Mouse (Mus musculus) neural tube, embryonic 12.5 days (tissue): ENCODE results near the gene Sh2d6. TPM values are rescaled to one million over a fixed set of nuclear protein-coding genes. Genes with fewer than 3 reads are reported as not detected.

Source experiments
- ATAC-seq: fragments of 200-750 bp; cut with Nextera tagmentation; 2 replicates; pipeline ENCODE4 v1.8.0; 2017; ENCODE audit warnings: low read depth, mild to moderate bottlenecking, moderate TSS enrichment, moderate library complexity; ENCODE audit not compliant: low FRiP score
- H3K27ac ChIP-seq: fragments of 300-500 bp; sonication (generic); 2 replicates; pipeline ENCODE4 v1.5.1; 2016
- H3K27me3 ChIP-seq: fragments of 300-500 bp; sonication (generic); replicated peaks from 2 replicates; pipeline ENCODE4 v1.6.1; 2016; ENCODE audit warnings: mild to moderate bottlenecking
- H3K36me3 ChIP-seq: fragments of 300-500 bp; sonication (generic); 2 replicates; pipeline ENCODE4 v1.6.1; 2016; ENCODE audit warnings: mild to moderate bottlenecking
- H3K4me1 ChIP-seq: fragments of 300-500 bp; sonication (generic); 2 replicates; pipeline ENCODE4 v1.6.1; 2016
- H3K4me2 ChIP-seq: fragments of 300-500 bp; sonication (generic); replicated peaks from 2 replicates; pipeline ENCODE4 v1.6.1; 2016; ENCODE audit warnings: mild to moderate bottlenecking
- H3K4me3 ChIP-seq: fragments of 300-500 bp; sonication (generic); 2 replicates; pipeline ENCODE4 v1.5.1; 2016
- H3K9ac ChIP-seq: fragments of 300-500 bp; sonication (generic); 2 replicates; pipeline ENCODE4 v1.6.1; 2016; ENCODE audit warnings: mild to moderate bottlenecking
- H3K9me3 ChIP-seq: fragments of 300-500 bp; sonication (generic); 2 replicates; pipeline ENCODE4 v1.6.1; 2016; ENCODE audit warnings: mild to moderate bottlenecking
- WGBS: fragments of 180-500 bp; shearing (Covaris S2); methylation state at CpG from one replicate; pipeline ENCODE4 v1.1.7; 2016; 5-methylcytosine and 5-hydroxymethylcytosine counted together
- polyA plus RNA-seq: library from polyadenylated mRNA; unstranded; fragments of >200 nt; fragmentation: Nextera tagmentation; extraction: Ambion mirVana; gene quantifications from 2 replicates; pipeline ENCODE4 v1.2.1, GENCODE M21; 2016

The Sh2d6 gene
- polyA plus RNA-seq, 1 experiment from 2014 or later, result 0.34 TPM

GRCm38 (mm10) chr6:72515644-72516043, 5.9 kb downstream of the Sh2d6 start:
- Histone ChIP-seq H3K9ac (no peak overlapping the region), H3K4me2 (no peak overlapping the region), H3K36me3 (no peaks in the 10 kb centered on the region), H3K27ac (no peak overlapping the region), H3K4me3 (no peak overlapping the region), H3K27me3 (no peaks in the 10 kb centered on the region), H3K9me3 (no peaks in the 10 kb centered on the region), H3K4me1 (peaks cover 43% of the 10 kb centered on the region)
- 96% methylated on average over 6 of the region's 6 CpGs for WGBS
- ATAC-seq, result no peak

GRCm38 (mm10) chr6:72513071-72513440, 8.5 kb downstream of the Sh2d6 start:
- no peak for ATAC-seq
- WGBS, result 32% methylated on average over 7 of the region's 7 CpGs
- H3K27ac ChIP-seq, result peak overlapping the region; percentile 81
- no peaks in the 10 kb centered on the region for H3K36me3 ChIP-seq
- peak overlapping the region; percentile 23; the same call in 1 of the 2 replicates for H3K9ac ChIP-seq
- no peak overlapping the region for H3K4me3 ChIP-seq
- peaks cover 21% of the 10 kb centered on the region for H3K4me1 ChIP-seq
- H3K4me2 ChIP-seq, result peak overlapping the region; percentile 59
- no peaks in the 10 kb centered on the region for H3K27me3 ChIP-seq
- H3K9me3 ChIP-seq, result no peaks in the 10 kb centered on the region

GRCm38 (mm10) chr6:72512386-72513070, 9.0 kb downstream of the Sh2d6 start:
- Histone ChIP-seq H3K36me3 (no peaks in the 10 kb centered on the region), H3K27ac (peak overlapping the region; percentile 81), H3K27me3 (no peaks in the 10 kb centered on the region), H3K4me1 (peaks cover 21% of the 10 kb centered on the region), H3K4me2 (peak overlapping the region; percentile 59), H3K9ac (peak overlapping the region; percentile 57), H3K9me3 (no peaks in the 10 kb centered on the region), H3K4me3 (peak overlapping the region; percentile 30)
- 3% methylated on average over 33 of the region's 33 CpGs for WGBS
- peak; percentile 94 for ATAC-seq

- H3K4me1 ChIP-seq, result peaks cover 21% of the 10 kb centered on the region
- no peak overlapping the region for H3K4me2 ChIP-seq
- H3K9ac ChIP-seq, result no peak overlapping the region
- 81% methylated on average over 6 of the region's 6 CpGs for WGBS
- H3K9me3 ChIP-seq, result no peaks in the 10 kb centered on the region
- no peak overlapping the region for H3K4me3 ChIP-seq
- no peak for ATAC-seq
- H3K27me3 ChIP-seq, result no peaks in the 10 kb centered on the region
- no peak overlapping the region for H3K27ac ChIP-seq
- no peaks in the 10 kb centered on the region for H3K36me3 ChIP-seq
These were observed 10.7 kb downstream of the Sh2d6 start for GRCm38 (mm10) chr6:72510686-72511421.

GRCm38 (mm10) chr6:72509872-72510435, 11.6 kb downstream of the Sh2d6 start:
- Histone ChIP-seq H3K27me3 (no peaks in the 10 kb centered on the region), H3K4me2 (no peak overlapping the region), H3K9ac (no peak overlapping the region; the same call in 1 of the 2 replicates), H3K4me3 (no peak overlapping the region), H3K27ac (no peak overlapping the region), H3K36me3 (no peaks in the 10 kb centered on the region), H3K9me3 (no peaks in the 10 kb centered on the region), H3K4me1 (peaks cover 21% of the 10 kb centered on the region)
- ATAC-seq, result no peak
- WGBS, result 84% methylated on average over 2 of the region's 2 CpGs

- Histone ChIP-seq H3K27me3 (no peaks in the 10 kb centered on the region), H3K9me3 (no peaks in the 10 kb centered on the region), H3K27ac (no peak overlapping the region), H3K4me2 (no peak overlapping the region), H3K9ac (0 out of 2 replicates have a peak overlapping the region, but pooled peaks have one; percentile 17), H3K4me1 (peaks cover 18% of the 10 kb centered on the region), H3K36me3 (no peaks in the 10 kb centered on the region), H3K4me3 (no peak overlapping the region)
- whole genome bisulfite sequencing, result 74% methylated on average over 4 of the region's 4 CpGs
- ATAC-seq, result no peak
These were observed 12.9 kb downstream of the Sh2d6 start for GRCm38 (mm10) chr6:72508596-72508995.

GRCm38 (mm10) chr6:72506104-72506503, 15.4 kb downstream of the Sh2d6 start:
- ATAC-seq, result no peak
- Histone ChIP-seq H3K27ac (no peak overlapping the region), H3K36me3 (no peaks in the 10 kb centered on the region), H3K9ac (no peak overlapping the region), H3K9me3 (no peaks in the 10 kb centered on the region), H3K4me3 (no peak overlapping the region), H3K4me1 (no peaks in the 10 kb centered on the region), H3K4me2 (no peak overlapping the region), H3K27me3 (no peaks in the 10 kb centered on the region)
- WGBS, result 85% methylated on average over 1 of the region's 1 CpGs

- Histone ChIP-seq H3K36me3 (no peaks in the 10 kb centered on the region), H3K4me3 (no peak overlapping the region), H3K27ac (no peak overlapping the region), H3K4me1 (no peaks in the 10 kb centered on the region), H3K27me3 (no peaks in the 10 kb centered on the region), H3K4me2 (no peak overlapping the region), H3K9me3 (no peaks in the 10 kb centered on the region), H3K9ac (no peak overlapping the region)
- ATAC-seq, result no peak
- WGBS, result 96% methylated on average over 2 of the region's 2 CpGs
These were observed 17.6 kb downstream of the Sh2d6 start for GRCm38 (mm10) chr6:72503939-72504338.

GRCm38 (mm10) chr6:72503309-72503708, 18.2 kb downstream of the Sh2d6 start:
- no peak overlapping the region for H3K4me2 ChIP-seq
- no peaks in the 10 kb centered on the region for H3K4me1 ChIP-seq
- H3K9ac ChIP-seq, result no peak overlapping the region
- no peaks in the 10 kb centered on the region for H3K27me3 ChIP-seq
- H3K36me3 ChIP-seq, result no peaks in the 10 kb centered on the region
- no peak overlapping the region for H3K4me3 ChIP-seq
- ATAC-seq, result no peak
- H3K27ac ChIP-seq, result no peak overlapping the region
- no peaks in the 10 kb centered on the region for H3K9me3 ChIP-seq

- Histone ChIP-seq H3K9me3 (no peaks in the 10 kb centered on the region), H3K4me2 (no peak overlapping the region), H3K4me1 (no peaks in the 10 kb centered on the region), H3K4me3 (no peak overlapping the region), H3K27ac (no peak overlapping the region), H3K36me3 (no peaks in the 10 kb centered on the region), H3K27me3 (no peaks in the 10 kb centered on the region), H3K9ac (no peak overlapping the region)
- 57% methylated on average over 5 of the region's 5 CpGs for WGBS
- no peak for ATAC-seq
These were observed 22.6 kb downstream of the Sh2d6 start for GRCm38 (mm10) chr6:72498950-72499349.

GRCm38 (mm10) chr6:72492892-72493291, 28.6 kb downstream of the Sh2d6 start:
- Histone ChIP-seq H3K4me3 (no peak overlapping the region), H3K27me3 (no peaks in the 10 kb centered on the region), H3K4me2 (no peak overlapping the region), H3K9me3 (no peaks in the 10 kb centered on the region), H3K9ac (no peak overlapping the region), H3K27ac (no peak overlapping the region), H3K4me1 (no peaks in the 10 kb centered on the region), H3K36me3 (no peaks in the 10 kb centered on the region)
- ATAC-seq, result no peak
- WGBS, result 88% methylated on average over 6 of the region's 6 CpGs

GRCm38 (mm10) chr6:72491151-72491550, 30.4 kb downstream of the Sh2d6 start:
- 76% methylated on average over 3 of the region's 3 CpGs for WGBS
- no peaks in the 10 kb centered on the region for H3K36me3 ChIP-seq
- H3K9ac ChIP-seq, result no peak overlapping the region
- no peak for ATAC-seq
- no peak overlapping the region for H3K4me2 ChIP-seq
- no peak overlapping the region for H3K27ac ChIP-seq
- H3K4me3 ChIP-seq, result no peak overlapping the region
- no peaks in the 10 kb centered on the region for H3K9me3 ChIP-seq
- no peaks in the 10 kb centered on the region for H3K27me3 ChIP-seq
- no peaks in the 10 kb centered on the region for H3K4me1 ChIP-seq
